Mouse (Mus musculus) myocyte (in vitro differentiated cells): ENCODE data around the gene Aldh1l1. TPM values are rescaled to one million over a fixed set of nuclear protein-coding genes. Genes with fewer than 3 reads are reported as not detected.

Source experiments
- H3K27me3 ChIP-seq: one replicate; pipeline ENCODE4 v1.6.1; 2011; ENCODE audit not compliant: control insufficient read depth, insufficient read depth, insufficient read length
- H3K36me3 ChIP-seq: one replicate; pipeline ENCODE4 v1.6.1; 2011; ENCODE audit not compliant: control insufficient read depth, insufficient read depth
- H3K4me2 ChIP-seq: one replicate; pipeline ENCODE4 v1.6.1; 2011; ENCODE audit warnings: low read depth, control low read depth
- H3K4me3 ChIP-seq: one replicate; pipeline ENCODE4 v1.5.1; 2011; ENCODE audit warnings: mild to moderate bottlenecking, control low read depth, moderate library complexity
- H3K79me2 ChIP-seq: one replicate; pipeline ENCODE4 v1.6.1; 2011; ENCODE audit not compliant: control insufficient read depth, insufficient read depth
- H3ac ChIP-seq: one replicate; pipeline ENCODE4 v1.6.1; 2011; ENCODE audit not compliant: control insufficient read depth, insufficient read length
- CEBPB ChIP-seq: IDR thresholded peaks from 2 replicates; pipeline ENCODE4 v1.6.1; 2011; ENCODE audit warnings: mild to moderate bottlenecking, moderate library complexity; ENCODE audit not compliant: poor library complexity, insufficient read depth, severe bottlenecking
- E2F4 ChIP-seq: IDR thresholded peaks from one replicate; pipeline ENCODE4 v1.6.1; 2011; ENCODE audit warnings: mild to moderate bottlenecking, control low read depth, moderate library complexity; ENCODE audit not compliant: insufficient read depth
- MAX ChIP-seq: IDR thresholded peaks from one replicate; pipeline ENCODE4 v1.6.1; 2011; ENCODE audit warnings: low read depth, mild to moderate bottlenecking, control low read depth
- MYOD1 ChIP-seq, 3 experiments: IDR thresholded peaks; one replicate each; pipeline ENCODE4 v1.6.1; 2011; ENCODE audit warnings: control low read depth in 2 of 3, low read depth in 2 of 3, mild to moderate bottlenecking in 2 of 3, moderate library complexity in 1 of 3; ENCODE audit not compliant: insufficient read length in 2 of 3, control insufficient read depth in 1 of 3
- MYOG ChIP-seq, 3 experiments: IDR thresholded peaks; one replicate each; pipeline ENCODE4 v1.6.1; 2011; ENCODE audit warnings: control low read depth in 2 of 3, low read depth in 2 of 3, mild to moderate bottlenecking in 2 of 3; ENCODE audit not compliant: insufficient read length in 2 of 3, control insufficient read depth in 1 of 3, insufficient read depth in 1 of 3
- POLR2A ChIP-seq: IDR thresholded peaks from one replicate; pipeline ENCODE4 v1.6.1; 2011; ENCODE audit warnings: low read depth, mild to moderate bottlenecking, control low read depth, moderate library complexity; ENCODE audit not compliant: insufficient read length
- POLR2AphosphoS2 ChIP-seq: IDR thresholded peaks from one replicate; pipeline ENCODE4 v1.6.1; 2011; ENCODE audit warnings: low read depth, control low read depth; ENCODE audit not compliant: insufficient read length
- REST ChIP-seq: IDR thresholded peaks from one replicate; pipeline ENCODE4 v1.6.1; 2011; ENCODE audit warnings: mild to moderate bottlenecking, control low read depth, moderate library complexity; ENCODE audit not compliant: insufficient read depth, insufficient read length
- SRF ChIP-seq: IDR thresholded peaks from one replicate; pipeline ENCODE4 v1.6.1; 2011; ENCODE audit warnings: low read depth; ENCODE audit not compliant: control insufficient read depth, insufficient read length
- TCF12 ChIP-seq: IDR thresholded peaks from one replicate; pipeline ENCODE4 v1.6.1; 2011; ENCODE audit warnings: mild to moderate bottlenecking, control low read depth; ENCODE audit not compliant: poor library complexity, insufficient read depth, severe bottlenecking
- TCF3 ChIP-seq: IDR thresholded peaks from one replicate; pipeline ENCODE4 v1.6.1; 2011; ENCODE audit warnings: low read depth, control low read depth; ENCODE audit not compliant: insufficient read length
- USF1 ChIP-seq: IDR thresholded peaks from one replicate; pipeline ENCODE4 v1.6.1; 2011; ENCODE audit warnings: low read depth, mild to moderate bottlenecking, control low read depth, moderate library complexity
- polyA plus RNA-seq: library from polyadenylated mRNA; unstranded; fragments of >200 nt; fragmentation: generic; extraction: Trizol; gene quantifications from one replicate; pipeline ENCODE4 v1.2.1, GENCODE M21; 2012; ENCODE audit warnings: missing spikeins

Gene Aldh1l1
- polyA plus RNA-seq, 1 experiment, result 1.1 TPM

- Histone ChIP-seq H3ac (no peak overlapping the region), H3K4me3 (no peak overlapping the region), H3K36me3 (no peaks in the 10 kb centered on the region), H3K79me2 (no peaks in the 10 kb centered on the region), H3K27me3 (peaks cover 41% of the 10 kb centered on the region), H3K4me2 (no peak overlapping the region)
- no peak for TF ChIP-seq POLR2AphosphoS2
These were observed 24.5 kb upstream of the Aldh1l1 start for GRCm38 (mm10) chr6:90461771-90462170.

DNA sequence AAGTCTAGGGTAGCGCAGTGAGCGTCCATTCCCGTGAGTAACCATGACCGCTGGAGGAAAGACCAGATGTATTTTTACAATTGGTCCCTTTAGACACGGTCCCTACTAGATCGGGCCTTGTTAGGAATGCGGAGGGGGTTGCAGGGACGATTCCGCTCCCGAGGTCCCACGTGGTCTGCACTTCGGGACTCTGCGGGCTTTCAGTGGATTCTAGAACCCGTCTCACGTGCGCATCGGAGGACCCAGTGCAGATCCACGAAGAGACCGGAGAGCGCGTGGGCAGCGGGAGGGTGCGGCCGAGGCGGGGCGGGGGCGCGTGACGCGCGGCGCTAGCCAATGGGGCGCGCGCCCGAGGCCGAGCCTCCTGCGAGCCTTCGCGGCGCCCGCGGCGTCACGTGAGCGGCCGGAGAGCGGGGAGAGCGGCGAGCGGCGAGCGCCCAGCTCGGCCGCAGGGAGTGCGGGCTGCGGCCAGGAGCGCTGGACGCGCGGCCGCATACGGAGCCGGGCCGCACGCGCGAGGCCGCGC lies 24.0 kb upstream of the Aldh1l1 start, which contains the start of gene Klf15:
TSS of gene Klf15 (plus strand) at position 396 of the 526 bp plus-strand sequence.
- H3K36me3 ChIP-seq, result no peaks in the 10 kb centered on the region
- H3ac ChIP-seq, result no peak within 1 kb of the TSS
- TF ChIP-seq CEBPB, result no peak
- no peak for TF ChIP-seq TCF12
- no peak for TF ChIP-seq REST
- no peak for TF ChIP-seq USF1
- no peak for TF ChIP-seq MAX
- no peak within 1 kb of the TSS for H3K4me3 ChIP-seq
- peak within 1 kb of the TSS; percentile 12 for H3K4me2 ChIP-seq
- no peaks in the 10 kb centered on the region for H3K79me2 ChIP-seq
- peaks cover 41% of the 10 kb centered on the region for H3K27me3 ChIP-seq

DNA sequence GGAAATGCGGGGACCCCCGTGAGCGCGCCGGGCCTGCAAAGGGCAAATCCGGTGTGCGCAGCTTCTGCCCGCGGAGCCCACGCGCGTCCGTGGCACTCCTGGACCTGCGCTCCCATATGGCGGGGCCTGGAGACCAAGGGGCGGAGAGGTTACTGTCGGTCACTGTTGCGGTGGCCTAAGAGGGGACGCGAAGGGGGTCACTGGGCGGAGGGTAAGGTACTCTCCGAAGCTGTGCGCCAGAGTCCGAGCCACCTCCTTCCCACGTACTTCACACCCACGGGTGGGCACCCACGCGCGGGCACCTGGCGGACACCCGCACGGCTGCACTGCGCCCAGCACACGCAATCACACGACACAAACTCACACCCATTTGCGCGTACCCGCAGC lies 23.4 kb upstream of the Aldh1l1 start:
- Histone ChIP-seq H3K27me3 (peaks cover 38% of the 10 kb centered on the region), H3ac (no peak overlapping the region), H3K79me2 (no peaks in the 10 kb centered on the region), H3K4me2 (no peak overlapping the region), H3K4me3 (no peak overlapping the region), H3K36me3 (no peaks in the 10 kb centered on the region)
- TF ChIP-seq TCF3 (no peak), E2F4 (no peak), MAX (no peak), USF1 (no peak), SRF (no peak), POLR2AphosphoS2 (no peak), MYOG (IDR thresholded peaks at IDR 0.05; ENCODE audit: control insufficient read depth in 1 of 3, insufficient read depth in 1 of 3, insufficient read length in 2 of 3, low read depth in 2 of 3) (no peak)

GRCm38 (mm10) chr6:90463228-90463862 lies 22.9 kb upstream of the Aldh1l1 start:
- TF ChIP-seq MAX (no peak), REST (no peak), TCF3 (no peak), USF1 (no peak), MYOG (IDR thresholded peaks at IDR 0.05; ENCODE audit: control insufficient read depth in 1 of 3, insufficient read depth in 1 of 3, insufficient read length in 2 of 3, low read depth in 2 of 3) (no peak), SRF (no peak), E2F4 (no peak), POLR2AphosphoS2 (no peak), CEBPB (no peak), MYOD1 (IDR thresholded peaks at IDR 0.05; ENCODE audit: control insufficient read depth in 1 of 3, insufficient read length in 2 of 3, low read depth in 2 of 3) (no peak), TCF12 (no peak), POLR2A (no peak)
- Histone ChIP-seq H3K4me2 (peak overlapping the region; percentile 12), H3K36me3 (no peaks in the 10 kb centered on the region), H3ac (no peak overlapping the region), H3K4me3 (no peak overlapping the region), H3K79me2 (no peaks in the 10 kb centered on the region), H3K27me3 (peaks cover 38% of the 10 kb centered on the region)

GRCm38 (mm10) chr6:90463890-90464421 lies 22.3 kb upstream of the Aldh1l1 start:
- peak overlapping the region; percentile 12 for H3K4me2 ChIP-seq
- TF ChIP-seq MYOD1 (IDR thresholded peaks at IDR 0.05; ENCODE audit: control insufficient read depth in 1 of 3, insufficient read length in 2 of 3, low read depth in 2 of 3) (no peak), MAX (no peak), TCF12 (no peak), POLR2A (no peak), CEBPB (no peak), USF1 (no peak), SRF (no peak), MYOG (IDR thresholded peaks at IDR 0.05; ENCODE audit: control insufficient read depth in 1 of 3, insufficient read depth in 1 of 3, insufficient read length in 2 of 3, low read depth in 2 of 3) (no peak), E2F4 (no peak), TCF3 (no peak), POLR2AphosphoS2 (no peak), REST (no peak)
- no peak overlapping the region for H3ac ChIP-seq

More at GRCm38 (mm10) chr6:90463890-90464421, 22.3 kb upstream of the Aldh1l1 start:
- no peaks in the 10 kb centered on the region for H3K79me2 ChIP-seq
- H3K27me3 ChIP-seq, result peaks cover 38% of the 10 kb centered on the region
- no peak overlapping the region for H3K4me3 ChIP-seq
- H3K36me3 ChIP-seq, result no peaks in the 10 kb centered on the region
